Mouse (Mus musculus) forelimb bud, embryonic 11.5 days (tissue): ENCODE results near the gene Tgm1.
A peak's percentile ranks its signal among the peaks of the same experiment; 100 is the strongest.

Source experiments
- DNase-seq: peaks from one replicate; pipeline ENCODE4 v3.0.0-alpha.2; 2012; ENCODE audit warnings: low read depth, low spot score

Tgm1 gene

DNA sequence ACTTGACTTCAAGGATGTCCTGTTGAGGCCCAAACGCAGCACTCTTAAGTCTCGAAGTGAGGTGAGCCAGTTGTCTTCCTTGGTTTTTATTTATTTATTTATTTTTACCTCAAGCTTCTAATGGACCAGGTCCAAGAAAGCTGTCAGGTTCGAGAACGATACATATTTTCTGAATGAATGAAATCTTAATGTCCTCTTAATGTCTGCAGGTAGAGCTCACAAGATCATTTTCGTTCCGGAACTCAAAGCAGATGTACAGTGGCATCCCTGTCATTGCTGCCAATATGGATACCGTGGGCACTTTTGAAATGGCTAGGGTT lies 41.0 kb downstream of the Tgm1 start:
- DNase-seq = no peak

DNA sequence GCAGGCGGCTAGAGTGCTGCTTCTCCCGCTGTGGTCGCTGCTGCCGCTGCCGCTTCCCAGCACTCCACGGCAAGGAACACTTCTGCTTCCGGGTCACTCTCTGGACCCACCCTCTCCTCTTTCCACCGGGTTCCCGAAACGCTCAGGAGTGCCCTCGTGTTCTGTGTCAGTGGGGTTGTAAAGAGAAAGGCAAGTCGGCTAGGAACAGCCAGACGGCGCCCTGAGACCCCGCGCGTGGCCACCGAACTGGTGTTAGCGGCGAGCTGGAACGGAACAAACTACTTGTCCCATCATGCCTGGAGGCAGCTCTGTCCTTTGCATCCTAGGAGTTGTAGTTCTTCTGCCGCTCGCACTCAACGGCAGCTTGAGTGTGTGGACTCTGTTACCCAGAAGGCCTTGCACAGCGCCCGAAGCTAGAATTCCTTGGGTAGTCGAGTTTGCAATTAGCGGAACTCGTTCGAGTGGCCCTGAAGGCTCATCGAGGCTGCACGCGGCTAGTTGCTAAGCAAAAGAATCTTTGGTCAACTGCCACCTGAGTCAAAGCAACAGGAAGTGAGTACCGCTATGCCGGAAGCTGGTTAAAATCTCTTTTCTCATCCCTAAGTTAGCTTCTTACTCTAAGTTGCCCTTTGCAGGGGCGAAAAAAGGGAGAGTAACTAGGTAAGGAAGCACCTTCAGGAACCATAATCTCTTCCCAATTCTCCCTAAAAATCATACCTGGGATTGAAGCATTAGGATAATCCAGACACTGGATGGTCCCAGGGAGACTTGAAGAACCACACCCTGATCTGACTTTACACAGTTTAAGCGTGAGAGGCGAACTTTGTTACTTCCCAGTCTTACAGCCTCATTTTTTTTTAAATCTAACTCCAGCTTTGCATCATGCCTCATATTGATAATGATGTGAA lies 41.6 kb downstream of the Tgm1 start, which contains the start of the genes Gmpr2 and Nedd8:
Gmpr2 (plus strand) TSS at position 109 of the 908 bp plus-strand sequence.
Nedd8 (minus strand) TSS at position 292 of the 908 bp plus-strand sequence.
- peak; percentile 94 for DNase-seq

GRCm38 (mm10) chr14:55671486-55671832 lies 42.3 kb downstream of the Tgm1 start:
- DNase-seq = no peak

DNA sequence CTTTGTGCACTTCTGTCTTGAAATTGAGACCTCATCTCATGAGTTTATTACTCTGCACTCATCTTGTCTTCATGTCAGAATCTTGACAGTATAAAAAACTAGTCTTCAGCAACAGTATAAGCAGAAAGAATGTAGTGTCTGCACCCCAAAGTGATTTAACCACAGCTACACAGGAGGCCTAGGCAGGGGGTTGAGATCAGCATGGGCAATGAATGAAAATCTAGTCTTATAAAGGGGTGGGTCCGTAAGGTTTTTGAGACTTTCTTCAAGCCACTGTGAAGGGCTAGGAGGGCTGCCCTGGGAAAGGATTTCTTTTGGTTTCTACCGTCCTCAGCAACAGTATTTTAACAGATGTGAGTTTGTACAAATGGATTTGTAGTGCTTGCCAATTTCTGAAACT lies 53.1 kb downstream of the Tgm1 start:
- DNase-seq = no peak

DNA sequence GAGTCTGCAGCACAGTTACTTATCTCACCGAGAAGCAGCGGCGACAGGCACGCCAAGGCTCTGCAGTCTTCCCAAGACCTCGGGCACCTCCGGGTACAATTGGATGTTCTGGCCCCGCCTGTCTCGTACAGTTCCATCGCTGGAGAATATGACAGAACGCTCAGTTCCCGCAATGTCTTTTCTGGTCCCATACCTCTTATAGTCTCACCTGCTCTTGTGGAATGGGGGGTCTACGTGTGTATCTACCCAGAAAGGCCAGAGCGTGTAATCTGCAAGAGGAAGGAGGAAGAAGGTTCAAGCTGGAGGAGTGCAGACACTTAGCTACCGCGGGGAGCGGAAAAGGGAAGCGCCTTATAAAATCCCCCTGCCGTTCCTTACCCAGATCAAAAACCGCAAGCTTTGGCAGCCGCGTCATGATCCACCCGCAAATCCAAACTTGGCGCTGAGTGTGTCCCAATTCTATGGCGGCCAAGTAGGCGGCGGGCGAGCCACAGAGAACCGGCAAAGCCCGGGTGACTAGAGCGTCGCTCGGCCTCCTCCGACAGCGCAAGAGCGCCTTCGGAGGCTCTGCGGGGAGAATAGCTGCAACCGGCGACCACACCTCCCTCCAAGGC lies 53.7 kb downstream of the Tgm1 start, which contains the start of gene Mdp1:
Mdp1 (minus strand) TSS at position 549 of the 614 bp plus-strand sequence.
- peak; percentile 80 for DNase-seq

- DNase-seq = no peak
Observed at GRCm38 (mm10) chr14:55658011-55658410, 55.7 kb downstream of the Tgm1 start.

DNA sequence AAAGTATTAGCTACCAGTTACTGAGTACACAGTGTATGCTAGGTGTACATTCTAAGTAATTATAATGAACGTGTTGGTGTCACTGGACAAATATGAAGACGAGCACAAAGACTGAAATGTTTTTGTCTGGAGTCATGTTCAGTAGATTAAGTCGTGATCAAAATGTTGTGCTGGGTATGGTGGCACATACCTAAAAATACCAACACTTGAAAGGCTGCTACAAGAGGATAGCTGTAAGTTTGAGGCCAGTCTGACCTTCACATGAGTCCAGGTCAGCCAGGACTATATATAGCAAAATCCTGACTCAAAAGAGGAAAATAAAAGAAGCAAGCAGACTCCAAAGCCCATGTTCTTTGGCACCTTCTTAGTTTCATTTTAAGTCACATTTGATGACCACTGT lies 56.8 kb downstream of the Tgm1 start:
- no peak for DNase-seq

- no peak for DNase-seq
Observed at GRCm38 (mm10) chr14:55651528-55651927, 62.2 kb downstream of the Tgm1 start.
